Mouse (Mus musculus) thymus, postnatal 36 days (tissue): ENCODE measurements around the gene Akr7a5.

Experiments
- DNase-seq, 2 experiments: peaks; one replicate each; pipeline ENCODE4 v3.0.0; 2022; ENCODE audit warnings: mixed read lengths in 2 of 2

Akr7a5 gene

GRCm38 (mm10) chr4:139310171-139310898 lies at the start of gene Akr7a5, which contains the start of gene Pqlc2:
Akr7a5 (plus strand) TSS chr4:139310744.
Pqlc2 (minus strand) TSS chr4:139310708.
- DNase-seq, result peak; percentile 97 to 99

- no peak for DNase-seq
These were observed 47.6 kb upstream of the Akr7a5 start for GRCm38 (mm10) chr4:139262981-139263380.

DNA sequence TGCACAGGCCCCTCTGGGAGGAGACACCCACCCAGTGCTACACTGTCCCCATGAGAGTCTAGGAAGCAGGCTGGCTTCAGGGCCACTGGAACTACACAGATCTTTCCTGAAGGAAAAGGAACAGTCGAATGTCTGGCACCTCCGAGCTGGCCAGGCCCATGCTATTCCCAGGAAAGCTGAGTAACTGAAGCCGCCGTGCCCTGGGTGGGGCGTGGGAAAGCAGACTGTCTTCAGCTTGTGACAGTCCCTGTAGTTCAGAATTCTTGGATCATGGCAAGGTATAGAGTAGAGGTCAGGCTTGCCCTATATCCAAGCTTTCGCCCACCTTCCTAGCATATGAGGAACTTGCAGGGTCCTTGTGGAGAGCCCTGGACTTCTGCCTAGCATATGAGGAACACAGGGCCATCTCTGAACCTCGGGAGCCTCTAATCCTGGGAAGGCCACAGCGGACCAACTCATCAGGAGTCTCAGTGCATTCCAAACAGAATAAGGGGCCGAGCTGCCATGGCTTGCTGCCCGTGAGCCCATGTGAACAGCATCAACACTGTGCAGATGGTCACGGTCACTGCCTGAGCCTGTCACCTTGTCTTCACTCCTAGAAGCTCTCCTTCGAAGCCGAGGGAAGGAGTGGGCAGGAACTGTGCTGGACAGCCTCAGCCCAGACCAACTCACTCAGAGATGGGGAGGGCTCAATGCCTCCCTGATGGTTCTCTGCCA lies 44.6 kb upstream of the Akr7a5 start:
- no peak for DNase-seq

GRCm38 (mm10) chr4:139266500-139266865 lies 44.1 kb upstream of the Akr7a5 start:
- no peak for DNase-seq

- no peak for DNase-seq
These were observed 43.2 kb upstream of the Akr7a5 start for GRCm38 (mm10) chr4:139267335-139267734.

GRCm38 (mm10) chr4:139268242-139268641 lies 42.3 kb upstream of the Akr7a5 start:
- no peak for DNase-seq

DNA sequence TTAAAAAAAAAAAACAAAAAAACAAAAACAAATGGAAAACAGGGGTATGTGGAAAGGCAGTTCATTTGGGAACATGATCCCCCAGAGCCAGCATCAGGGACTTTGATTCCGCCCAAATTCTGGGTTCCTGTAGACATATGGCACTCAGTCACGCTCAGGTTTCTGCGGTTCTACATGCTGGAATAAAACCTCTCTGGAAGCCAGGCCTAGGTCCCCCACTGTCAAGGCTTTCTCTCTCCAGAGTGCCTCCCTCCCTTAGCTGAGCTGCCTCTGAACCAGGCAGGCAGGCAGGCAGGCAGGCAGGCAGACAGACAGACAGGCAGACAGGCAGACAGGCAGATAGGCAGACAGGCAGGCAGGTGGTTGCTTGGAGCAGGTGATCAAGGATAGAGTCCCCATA lies 40.4 kb upstream of the Akr7a5 start:
- DNase-seq, result no peak

DNA sequence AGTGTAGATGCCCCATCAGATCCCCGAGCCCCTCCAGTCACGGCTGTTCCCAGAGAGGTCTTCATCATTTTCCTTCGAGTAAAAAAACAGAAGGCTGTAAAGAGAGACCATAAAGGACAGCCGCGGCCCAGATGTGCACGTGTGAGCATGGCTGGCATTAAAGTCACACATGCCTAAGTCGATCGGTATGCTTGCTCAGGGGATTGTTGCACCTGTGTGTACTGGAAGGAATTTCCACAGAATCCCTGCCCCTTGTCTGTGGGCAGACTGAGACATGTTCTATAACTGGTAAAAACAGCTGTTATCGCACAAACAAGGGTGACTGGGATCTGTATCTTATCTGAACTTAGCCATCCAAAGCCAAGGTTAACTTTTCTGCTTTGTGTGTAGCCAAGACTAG lies 39.0 kb upstream of the Akr7a5 start:
- DNase-seq, result no peak

- no peak for DNase-seq
These were observed 37.4 kb upstream of the Akr7a5 start for GRCm38 (mm10) chr4:139272951-139273680.

GRCm38 (mm10) chr4:139274573-139274972 lies 36.0 kb upstream of the Akr7a5 start:
- no peak for DNase-seq

DNA sequence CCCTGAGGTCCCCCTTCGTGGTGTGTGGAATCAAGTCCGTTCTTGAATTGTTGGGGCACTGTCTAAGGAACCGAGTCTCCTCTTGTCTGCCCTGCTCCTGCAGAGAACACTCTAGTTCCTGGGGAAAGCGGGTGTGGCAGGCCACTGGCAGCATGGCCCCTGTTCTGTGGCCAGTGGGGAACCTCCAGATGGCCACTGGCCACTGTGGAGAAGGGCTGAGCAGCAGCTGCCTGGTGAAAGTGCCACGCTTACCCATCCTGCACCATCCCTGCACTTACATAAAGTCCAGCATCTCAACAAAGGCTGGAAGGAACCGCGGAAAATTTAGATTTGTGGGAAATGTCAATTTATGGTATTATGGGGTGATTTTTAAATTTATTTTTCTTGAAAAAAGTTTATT lies 34.1 kb upstream of the Akr7a5 start:
- DNase-seq, result no peak

- DNase-seq, result no peak
These were observed 30.0 kb upstream of the Akr7a5 start for GRCm38 (mm10) chr4:139280530-139280929.

DNA sequence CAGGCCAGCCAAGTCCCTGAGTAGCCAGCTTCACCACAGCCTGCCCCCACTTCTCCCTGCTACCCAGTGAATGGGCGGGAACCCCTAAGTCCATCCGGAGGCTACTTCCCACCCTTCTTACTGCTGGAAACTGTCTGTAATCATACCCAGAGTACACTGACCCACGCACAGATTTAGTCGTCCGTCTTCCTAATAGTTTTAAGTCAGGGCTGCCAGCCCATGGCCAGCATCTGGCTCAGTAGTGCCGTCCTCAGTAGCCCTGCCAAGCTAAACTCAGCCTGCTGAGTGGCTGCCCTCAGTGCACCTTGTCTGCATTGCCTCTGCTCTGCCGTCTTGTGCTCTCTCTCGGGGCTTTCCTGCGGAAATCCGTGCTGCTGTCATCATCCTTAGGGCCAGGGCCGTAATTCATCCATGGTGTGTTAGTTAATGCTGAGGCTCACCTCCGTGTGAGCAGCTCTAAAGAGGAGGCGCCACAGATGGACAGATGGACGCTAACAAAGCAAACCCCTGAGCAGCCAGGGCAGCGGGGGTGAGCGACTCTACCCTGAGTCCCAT lies 28.7 kb upstream of the Akr7a5 start:
- DNase-seq, result no peak

DNA sequence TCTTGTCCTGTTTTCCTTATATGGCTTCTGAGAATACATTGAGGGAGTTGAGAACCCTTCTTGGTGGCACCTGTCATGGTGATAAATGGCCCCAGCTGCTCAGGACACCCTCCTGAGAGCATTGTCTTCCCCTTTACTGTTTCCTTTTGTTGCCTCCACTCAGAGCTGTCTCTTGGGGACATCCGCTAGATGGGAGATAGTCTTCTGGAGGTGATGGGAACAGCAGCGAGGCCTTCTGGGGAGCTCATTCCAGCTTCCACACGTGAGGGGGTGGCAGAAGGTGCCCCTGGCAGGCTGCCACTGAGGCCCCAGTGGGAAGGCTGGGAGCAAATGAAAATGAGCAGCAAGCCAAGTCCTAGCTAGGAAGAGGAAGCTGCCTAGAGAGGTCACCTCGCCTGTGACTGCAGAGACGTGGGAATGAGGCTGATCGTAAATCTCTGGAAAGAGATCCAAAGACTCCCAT lies 27.6 kb upstream of the Akr7a5 start:
- DNase-seq, result no peak

GRCm38 (mm10) chr4:139284877-139285276 lies 25.7 kb upstream of the Akr7a5 start:
- no peak for DNase-seq

GRCm38 (mm10) chr4:139286234-139286633 lies 24.3 kb upstream of the Akr7a5 start:
- no peak for DNase-seq

DNA sequence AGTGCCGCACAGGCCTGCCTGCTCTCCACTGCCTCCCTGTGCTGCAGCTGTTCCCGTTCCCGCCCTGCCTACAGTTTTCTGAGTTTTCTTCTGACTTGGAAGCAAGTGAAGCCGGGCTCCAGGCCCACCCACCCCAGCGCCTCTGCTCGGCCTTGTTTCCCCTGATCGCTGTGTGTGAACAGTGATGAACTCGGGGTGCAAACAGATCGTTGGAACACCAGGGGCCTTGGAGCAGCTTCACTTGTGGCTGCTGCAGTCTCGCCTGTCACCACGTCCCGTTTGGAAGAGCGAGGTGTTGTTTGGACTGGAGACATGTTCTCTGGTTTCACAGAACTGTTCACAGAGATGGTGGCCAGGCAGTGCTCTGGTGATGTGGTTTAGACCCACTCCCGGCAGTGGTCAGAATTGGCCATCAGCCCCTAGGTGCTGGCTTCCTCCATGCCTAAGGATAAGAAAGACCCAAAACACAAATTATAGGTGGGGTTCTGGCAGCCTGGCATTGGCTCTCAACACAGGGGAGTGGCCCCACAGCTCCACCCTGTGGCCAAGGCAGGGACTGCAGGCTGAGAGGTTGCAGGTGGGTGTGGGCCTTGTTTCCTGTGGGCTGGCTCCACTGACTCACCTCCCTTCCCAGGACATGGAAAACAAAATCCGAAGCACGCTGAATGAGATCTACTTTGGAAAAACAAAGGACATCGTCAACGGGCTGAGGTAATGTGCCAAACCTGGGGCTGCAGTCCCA lies 23.3 kb upstream of the Akr7a5 start:
- DNase-seq, result peak; percentile 79 to 85

DNA sequence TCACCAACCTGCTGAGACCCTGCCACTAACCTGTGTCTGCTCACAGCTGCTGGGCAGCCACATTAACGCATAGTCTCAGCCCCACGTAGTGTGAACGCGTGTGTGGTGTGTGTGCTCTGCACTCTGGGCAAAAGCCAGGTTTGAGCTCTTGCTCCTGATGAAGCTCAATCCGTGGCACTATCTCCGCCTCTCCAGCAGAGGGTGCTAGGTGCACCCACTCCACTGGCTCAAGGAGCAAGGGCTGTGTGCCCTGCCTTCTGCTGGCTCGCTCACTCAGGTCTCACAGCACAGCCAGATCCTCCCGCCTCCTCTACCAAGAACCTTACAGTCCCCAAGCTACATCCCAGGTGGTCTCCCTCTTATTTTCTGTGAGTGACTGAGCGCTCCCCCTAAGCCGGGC lies 21.5 kb upstream of the Akr7a5 start:
- peak; percentile 27 to 30 for DNase-seq

DNA sequence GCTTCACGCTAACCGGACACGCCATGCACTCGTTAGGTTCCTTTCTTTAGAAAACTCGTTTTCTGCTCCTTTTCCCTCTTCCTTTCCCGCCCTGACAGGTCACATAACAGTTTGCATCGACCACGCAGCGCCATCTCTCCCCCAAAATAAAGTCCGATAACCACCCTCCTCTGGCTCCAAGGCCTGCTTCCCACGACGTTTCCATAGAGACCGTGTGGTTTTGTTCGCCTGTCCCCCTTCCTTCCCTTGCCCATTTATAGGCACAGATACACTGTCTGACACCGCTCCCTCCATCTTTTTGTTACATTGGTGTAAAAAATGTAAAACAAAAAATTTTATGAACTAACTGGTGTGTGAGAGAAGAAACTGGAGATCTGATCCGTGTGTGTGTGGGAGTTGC lies 19.4 kb upstream of the Akr7a5 start:
- no peak for DNase-seq

GRCm38 (mm10) chr4:139292038-139292437 lies 18.5 kb upstream of the Akr7a5 start:
- DNase-seq, result no peak

DNA sequence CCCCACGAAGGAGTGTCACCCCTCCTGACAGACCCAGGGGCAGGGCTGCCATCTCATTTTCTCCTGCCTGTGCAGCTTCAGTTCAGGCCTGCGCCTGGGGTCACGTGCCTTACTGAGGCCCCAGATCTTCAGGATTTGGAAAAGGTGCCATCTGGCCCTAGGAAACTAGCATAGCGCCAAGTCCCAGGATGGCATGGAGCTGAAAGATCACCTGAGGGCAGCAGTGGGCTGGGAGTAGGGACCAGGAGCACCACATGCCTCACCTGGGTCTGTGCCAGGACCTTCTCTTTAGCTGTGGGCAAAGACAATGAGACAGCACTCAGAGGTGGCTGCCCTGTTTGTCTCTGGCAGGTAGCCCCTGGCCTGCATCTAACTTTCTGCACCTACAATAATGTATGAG lies 13.0 kb upstream of the Akr7a5 start:
- no peak for DNase-seq

DNA sequence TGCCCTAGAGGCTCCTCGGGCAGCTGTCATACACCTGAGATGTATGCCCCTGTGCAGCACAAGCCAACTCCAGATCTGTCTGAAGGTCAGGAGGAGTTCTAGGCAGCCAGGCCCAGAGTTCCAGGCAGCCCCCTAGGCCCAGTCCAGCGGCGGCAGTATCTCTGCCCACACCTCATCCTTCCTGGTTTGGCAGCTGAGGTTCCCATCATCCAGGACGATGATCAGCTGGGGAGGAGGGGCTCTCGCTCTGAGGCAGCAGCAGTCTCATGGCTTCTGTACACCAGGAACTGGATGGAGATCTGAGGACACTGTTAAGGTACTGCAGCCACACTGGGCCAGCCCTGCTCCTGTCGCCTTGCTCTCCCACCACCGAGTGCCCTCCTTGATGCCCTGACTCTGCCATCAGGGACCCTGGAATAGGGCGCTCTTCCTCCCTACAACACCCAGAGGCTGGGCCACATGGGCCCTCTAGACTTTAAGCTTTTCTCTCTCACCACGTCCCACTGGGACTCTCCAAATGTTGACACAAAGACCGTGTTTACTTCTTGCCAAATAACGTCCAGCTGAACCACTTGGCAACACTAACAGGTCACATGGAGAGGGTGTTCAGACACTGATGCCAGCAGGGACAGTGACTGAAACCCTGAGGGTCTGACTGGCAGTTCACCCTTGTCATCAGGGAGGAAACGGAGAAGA lies 11.7 kb upstream of the Akr7a5 start:
- no peak for DNase-seq
